Comparison of ENCODE assay signal across 16 mouse cellular contexts in the genomic region with DNA sequence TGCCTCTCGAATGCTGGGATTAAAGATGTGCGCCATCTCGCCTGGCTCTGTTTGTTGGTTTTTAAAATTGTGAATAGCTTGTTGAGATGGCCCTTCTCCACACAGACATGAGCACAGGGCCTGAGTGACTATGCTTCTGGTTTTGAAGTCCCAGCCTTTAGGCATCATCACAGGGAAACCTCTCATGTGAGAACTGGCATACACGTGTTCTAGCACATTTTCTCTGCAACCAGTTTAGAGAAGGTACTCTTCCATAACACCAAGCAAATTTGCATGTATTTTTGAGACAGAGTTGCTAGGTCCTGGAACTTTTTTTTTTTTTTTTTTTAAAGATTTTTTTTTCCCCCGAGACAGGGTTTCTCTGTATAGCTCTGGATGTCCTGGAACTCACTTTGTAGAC. TPM values are rescaled to one million over a fixed set of nuclear protein-coding genes. Genes with fewer than 3 reads are reported as not detected.
DNase-seq lines count a peak whose midpoint lies in the region; ATAC-seq and TF ChIP-seq lines count a peak whose summit lies in the region.
"Had no signal": no experiment of that assay in that cellular context is flagged by ENCODE, and none has a peak within 500 bp of the region (broad histone marks: within the 10 kb centered on the region; RNA-seq: fewer than 3 reads in every experiment).

No protein-coding gene starts in this region.

- ATAC-seq in forebrain, embryonic 11.5 days (replicated peaks; ENCODE audit: low FRiP score), result no peak
- ATAC-seq: Patski had no signal

- no peak for TF ChIP-seq POLR2A in liver, adult 2 months (IDR thresholded peaks at IDR 0.05; ENCODE audit: extremely low read depth, insufficient read depth, low read length)
- no peak for TF ChIP-seq POLR2A in myocyte (IDR thresholded peaks at IDR 0.05; ENCODE audit: insufficient read length, low read depth)

- no peak overlapping the region; the same call in 1 of the 2 replicates for H3K4me2 ChIP-seq in forebrain, embryonic 11.5 days (ENCODE audit: low read depth, low read length, severe bottlenecking)
- peak overlapping the region; percentile 89 for H3K4me2 ChIP-seq in myocyte (ENCODE audit: low read depth)

- H3K4me3 ChIP-seq in forebrain, embryonic 10.5 days, result peak overlapping the region; percentile 75; the same call in 1 of the 2 replicates
- no peak overlapping the region for H3K4me3 ChIP-seq in forebrain, embryonic 11.5 days (ENCODE audit: low read depth, low read length)
- H3K4me3 ChIP-seq in liver, adult 2 months (ENCODE audit: insufficient read depth, low read depth, low read length), result no peak overlapping the region
- H3K4me3 ChIP-seq in myocyte, result peak overlapping the region; percentile 80

- H3K27me3 ChIP-seq in forebrain, embryonic 10.5 days (ENCODE audit: poor library complexity, severe bottlenecking), result no peaks in the 10 kb centered on the region
- H3K27me3 ChIP-seq in forebrain, embryonic 11.5 days (ENCODE audit: control insufficient read depth, insufficient read depth, low read length), result no peaks in the 10 kb centered on the region
- H3K27me3 ChIP-seq in liver, adult 2 months (ENCODE audit: control insufficient read depth, insufficient read depth, low read length), result no peaks in the 10 kb centered on the region
- H3K27me3 ChIP-seq in myocyte (ENCODE audit: control insufficient read depth, insufficient read depth, insufficient read length), result no peaks in the 10 kb centered on the region
- H3K27me3 ChIP-seq: megakaryocyte, embryonic 14.5 days; Patski had no signal

- H3K27ac ChIP-seq in forebrain, embryonic 10.5 days, result no peak overlapping the region
- no peak overlapping the region for H3K27ac ChIP-seq in forebrain, embryonic 11.5 days (ENCODE audit: low read depth, low read length)
- H3K27ac ChIP-seq in liver, adult 2 months (replicated peaks; ENCODE audit: insufficient read depth, low read depth, low read length), result peak overlapping the region; percentile 81

- peaks cover 21% of the 10 kb centered on the region for H3K4me1 ChIP-seq in forebrain, embryonic 10.5 days
- H3K4me1 ChIP-seq in forebrain, embryonic 11.5 days (replicated peaks; ENCODE audit: control insufficient read depth, insufficient read depth, low read length), result peaks cover 9% of the 10 kb centered on the region; the same call in 1 of the 2 replicates
- H3K4me1 ChIP-seq in liver, adult 2 months (ENCODE audit: control insufficient read depth, insufficient read depth, low read length), result peaks cover 15% of the 10 kb centered on the region

- 90% methylated on average over 5 of the region's 5 CpGs for WGBS in forebrain, embryonic 10.5 days
- WGBS in forebrain, embryonic 11.5 days, result 84% methylated on average over 5 of the region's 5 CpGs
- WGBS in liver, adult 2 months, result 69% methylated on average over 5 of the region's 5 CpGs

- H3K9me3 ChIP-seq in forebrain, embryonic 10.5 days, result no peaks in the 10 kb centered on the region
- H3K9me3 ChIP-seq in forebrain, embryonic 11.5 days (ENCODE audit: control insufficient read depth, low read length), result no peaks in the 10 kb centered on the region
- H3K9me3 ChIP-seq: megakaryocyte, embryonic 14.5 days had no signal

- H3ac ChIP-seq in myocyte (ENCODE audit: control insufficient read depth, insufficient read length), result no peak overlapping the region

- no peak for TF ChIP-seq CTCF in liver, adult 2 months (IDR thresholded peaks at IDR 0.05; ENCODE audit: low read depth, low read length)

- H3K36me3 ChIP-seq in forebrain, embryonic 10.5 days (replicated peaks), result peaks cover 57% of the 10 kb centered on the region
- peaks cover 20% of the 10 kb centered on the region for H3K36me3 ChIP-seq in forebrain, embryonic 11.5 days (ENCODE audit: control insufficient read depth, insufficient read depth, low read length)
- peaks cover 30% of the 10 kb centered on the region for H3K36me3 ChIP-seq in liver, adult 2 months (ENCODE audit: control insufficient read depth, insufficient read depth, low read length)
- H3K36me3 ChIP-seq in myocyte (ENCODE audit: control insufficient read depth, insufficient read depth), result peaks cover 32% of the 10 kb centered on the region

- no peak overlapping the region for H3K9ac ChIP-seq in forebrain, embryonic 11.5 days (ENCODE audit: low read length)
- peak overlapping the region; percentile 50; the same call in 1 of the 2 replicates for H3K9ac ChIP-seq in liver, adult 2 months (ENCODE audit: low read depth, low read length)

- H3K79me2 ChIP-seq in liver, adult 2 months (ENCODE audit: control insufficient read depth, insufficient read depth, low read length), result peaks cover 26% of the 10 kb centered on the region
- H3K79me2 ChIP-seq in myocyte (ENCODE audit: control insufficient read depth, insufficient read depth), result peaks cover 62% of the 10 kb centered on the region

- DNase-seq in forebrain, embryonic 10.5 days (ENCODE audit: extremely low spot score, low spot score), result no peak
- DNase-seq in forebrain, embryonic 11.5 days (ENCODE audit: low spot score), result no peak
- no peak for DNase-seq in liver, adult 2 months (ENCODE audit: extremely low read depth, low read depth, low spot score)
- DNase-seq in liver, result no peak
- DNase-seq in induced T-regulatory cell, adult 2 months (ENCODE audit: low read depth), result peak; percentile 38
- DNase-seq in layer of hippocampus, postnatal 25 days (ENCODE audit: extremely low spot score in 1 of 2, low spot score in 1 of 2), result no peak
- no peak for DNase-seq in ovary, adult 18-20 months (ENCODE audit: low spot score)
- DNase-seq: adrenal gland, postnatal 25 days; cerebellum, adult 11-12 months; gastrocnemius, postnatal 14 days; heart, postnatal 14 days; left cerebral cortex, postnatal 4 days; thymus, postnatal 14 days had no signal

TF ChIP-seq in myocyte, 11 proteins besides CTCF, POLR2A, EP300 and RAD21:
- TF ChIP-seq TCF12 (IDR thresholded peaks at IDR 0.05; ENCODE audit: insufficient read depth, poor library complexity, severe bottlenecking) (no peak), E2F4 (IDR thresholded peaks at IDR 0.05; ENCODE audit: insufficient read depth) (no peak), USF1 (IDR thresholded peaks at IDR 0.05; ENCODE audit: low read depth) (no peak), MYOG (IDR thresholded peaks at IDR 0.05; ENCODE audit: control insufficient read depth in 1 of 3, insufficient read depth in 1 of 3, insufficient read length in 2 of 3, low read depth in 2 of 3) (no peak), MYOD1 (IDR thresholded peaks at IDR 0.05; ENCODE audit: control insufficient read depth in 1 of 3, insufficient read length in 2 of 3, low read depth in 2 of 3) (no peak), TCF3 (IDR thresholded peaks at IDR 0.05; ENCODE audit: insufficient read length, low read depth) (no peak), REST (IDR thresholded peaks at IDR 0.05; ENCODE audit: insufficient read depth, insufficient read length) (no peak), CEBPB (IDR thresholded peaks at IDR 0.05; ENCODE audit: insufficient read depth, poor library complexity, severe bottlenecking) (no peak)
TF ChIP-seq in myocyte: peak in this region for 0.

RNA-seq across cellular contexts. Expression of a gene that starts 2.0 kb away (rescaled TPM):
- polyA plus RNA-seq in forebrain, embryonic 10.5 days (2016; fragmentation: Nextera tagmentation; extraction: Ambion mirVana), result 529 and 553 TPM in 2 replicates
- polyA plus RNA-seq in forebrain, embryonic 11.5 days (2014; fragmentation: Nextera tagmentation; extraction: Ambion mirVana), result 212 and 213 TPM in 2 replicates
- total RNA-seq in liver, adult 2 months (2014; rRNA removed), result 53.5 and 57.1 TPM in 2 replicates
- polyA plus RNA-seq in liver, adult 2 months (2012; rRNA removed), result 40.4 and 42.7 TPM in 2 replicates
- polyA plus RNA-seq in myocyte (2012; fragmentation: generic; extraction: Trizol), result 135 TPM
- total RNA-seq in layer of hippocampus, postnatal 25 days (2021), result 100 to 1,000 TPM; 121 to 128 TPM

RNA-seq across cellular contexts. Expression of a gene that starts 19.6 kb away (rescaled TPM):
- polyA plus RNA-seq in forebrain, embryonic 10.5 days (2016; fragmentation: Nextera tagmentation; extraction: Ambion mirVana), result 2.1 and 2.3 TPM in 2 replicates
- polyA plus RNA-seq in forebrain, embryonic 11.5 days (2014; fragmentation: Nextera tagmentation; extraction: Ambion mirVana), result 1.4 and 1.9 TPM in 2 replicates
- 236 and 490 TPM in 2 replicates for total RNA-seq in liver, adult 2 months (2014; rRNA removed)
- 782 and 968 TPM in 2 replicates for polyA plus RNA-seq in liver, adult 2 months (2012; rRNA removed)
- polyA plus RNA-seq in myocyte (2012; fragmentation: generic; extraction: Trizol), result 0.06 TPM
- total RNA-seq in layer of hippocampus, postnatal 25 days (2021), result 10 to 100 TPM; 56.3 to 58.1 TPM

RNA-seq across cellular contexts. Expression of a gene that starts 20.9 kb away (rescaled TPM):
- polyA plus RNA-seq in forebrain, embryonic 10.5 days (2016; fragmentation: Nextera tagmentation; extraction: Ambion mirVana), result 0.16 TPM in 1 of 2 replicates, not detected in the other
- not detected in 2 replicates for polyA plus RNA-seq in forebrain, embryonic 11.5 days (2014; fragmentation: Nextera tagmentation; extraction: Ambion mirVana)
- not detected in 2 replicates for total RNA-seq in liver, adult 2 months (2014; rRNA removed)
- not detected in 2 replicates for polyA plus RNA-seq in liver, adult 2 months (2012; rRNA removed)
- polyA plus RNA-seq in myocyte (2012; fragmentation: generic; extraction: Trizol), result not detected
- total RNA-seq in layer of hippocampus, postnatal 25 days (2021), result under 1 TPM in 1 of 2 experiments, not detected in 1; 0.31 TPM
- total RNA-seq: adrenal gland, postnatal 25 days; gastrocnemius, postnatal 14 days; heart, postnatal 14 days had no signal
- polyA plus RNA-seq: Patski had no signal

Comparison
In these comparisons a context has a peak if more than half of its experiments do, and no peak if none do; other contexts are left out.
1. H3K4me3 ChIP-seq: peak in forebrain, embryonic 10.5 days (single experiment) and myocyte (single experiment); none in forebrain, embryonic 11.5 days (single experiment) and liver, adult 2 months (single experiment).
2. RNA of a gene that starts 19.6 kb away (polyA plus RNA-seq): 782 to 968 TPM in liver, adult 2 months; 2.1 to 2.3 TPM in forebrain, embryonic 10.5 days, 1.4 to 1.9 TPM in forebrain, embryonic 11.5 days and 0.06 TPM in myocyte (single experiment); every median in the first group is over 100 times any median in the second.